Mouse (Mus musculus) bone marrow macrophage, adult 2 months (primary cell): ENCODE data around the gene Nlrp3. TPM values are rescaled to one million over a fixed set of nuclear protein-coding genes. Genes with fewer than 3 reads are reported as not detected.
A peak's percentile ranks its signal among the peaks of the same experiment; 100 is the strongest.

Experiments used
- H3K27ac ChIP-seq: 2 replicates; pipeline ENCODE4 v1.5.1; 2012; ENCODE audit warnings: low read depth, low read length; ENCODE audit not compliant: insufficient read depth
- H3K4me1 ChIP-seq: 2 replicates; pipeline ENCODE4 v1.6.1; 2012; ENCODE audit warnings: low read length; ENCODE audit not compliant: control insufficient read depth, insufficient read depth
- H3K4me3 ChIP-seq: 2 replicates; pipeline ENCODE4 v1.5.1; 2012; ENCODE audit warnings: mild to moderate bottlenecking, low read length, moderate library complexity; ENCODE audit not compliant: insufficient read depth
- CTCF ChIP-seq: IDR thresholded peaks from 2 replicates; pipeline ENCODE4 v1.5.1; 2012; ENCODE audit warnings: low read depth, mild to moderate bottlenecking, low read length, moderate library complexity
- POLR2A ChIP-seq: IDR thresholded peaks from 2 replicates; pipeline ENCODE4 v1.6.1; 2012; ENCODE audit warnings: mild to moderate bottlenecking, low read depth, low read length, borderline replicate concordance
- polyA plus RNA-seq: library from polyadenylated mRNA; stranded (reverse); fragments of >200 nt; gene quantifications from 2 replicates; pipeline ENCODE4 v1.2.4, GENCODE M21; 2012; ENCODE audit not compliant: missing spikeins, insufficient read depth, insufficient read length

The Nlrp3 gene
- 50.6 and 52.3 TPM in 2 replicates for polyA plus RNA-seq

GRCm38 (mm10) chr11:59541324-59541723, at the start of gene Nlrp3:
TSS of gene Nlrp3 (plus strand) at chr11:59541568.
- TF ChIP-seq POLR2A (no peak), CTCF (no peak)
- peak within 1 kb of the TSS; percentile 98 for H3K27ac ChIP-seq
- peaks cover 60% of the 10 kb centered on the region for H3K4me1 ChIP-seq
- peak within 1 kb of the TSS; percentile 61 for H3K4me3 ChIP-seq

GRCm38 (mm10) chr11:59496672-59497310, 44.6 kb upstream of the Nlrp3 start:
- TF ChIP-seq CTCF (no peak), POLR2A (no peak)
- H3K4me1 ChIP-seq, result peaks cover 33% of the 10 kb centered on the region
- peak overlapping the region; percentile 90 for H3K27ac ChIP-seq
- H3K4me3 ChIP-seq, result no peak overlapping the region

GRCm38 (mm10) chr11:59497747-59498146, 43.6 kb upstream of the Nlrp3 start:
- TF ChIP-seq POLR2A, result no peak
- no peak for TF ChIP-seq CTCF
- no peak overlapping the region for H3K4me3 ChIP-seq
- H3K4me1 ChIP-seq, result peaks cover 33% of the 10 kb centered on the region
- H3K27ac ChIP-seq, result peak overlapping the region; percentile 90

- TF ChIP-seq CTCF (no peak), POLR2A (no peak)
- Histone ChIP-seq H3K4me1 (peaks cover 23% of the 10 kb centered on the region), H3K27ac (no peak overlapping the region), H3K4me3 (no peak overlapping the region)
Observed at GRCm38 (mm10) chr11:59501978-59502700, 39.2 kb upstream of the Nlrp3 start.

- TF ChIP-seq CTCF (no peak), POLR2A (no peak)
- Histone ChIP-seq H3K4me1 (peaks cover 12% of the 10 kb centered on the region; the same call in 1 of the 2 replicates), H3K4me3 (peak overlapping the region; percentile 83), H3K27ac (peak overlapping the region; percentile 2)
Observed at GRCm38 (mm10) chr11:59505351-59505838, 36.0 kb upstream of the Nlrp3 start.

- Histone ChIP-seq H3K4me1 (peaks cover 12% of the 10 kb centered on the region; the same call in 1 of the 2 replicates), H3K27ac (peak overlapping the region; percentile 7), H3K4me3 (peak overlapping the region; percentile 83)
- TF ChIP-seq POLR2A, result no peak
- no peak for TF ChIP-seq CTCF
Observed at GRCm38 (mm10) chr11:59505839-59506712, 35.3 kb upstream of the Nlrp3 start.

- peaks cover 12% of the 10 kb centered on the region; the same call in 1 of the 2 replicates for H3K4me1 ChIP-seq
- peak overlapping the region; percentile 83 for H3K4me3 ChIP-seq
- no peak for TF ChIP-seq CTCF
- no peak for TF ChIP-seq POLR2A
- H3K27ac ChIP-seq, result 0 out of 2 replicates have a peak overlapping the region, but pooled peaks have one; percentile 7
Observed at GRCm38 (mm10) chr11:59506713-59507074, 34.7 kb upstream of the Nlrp3 start.

GRCm38 (mm10) chr11:59511558-59511957, 29.8 kb upstream of the Nlrp3 start:
- TF ChIP-seq POLR2A (no peak), CTCF (no peak)
- Histone ChIP-seq H3K4me1 (peaks cover 24% of the 10 kb centered on the region), H3K4me3 (no peak overlapping the region), H3K27ac (no peak overlapping the region)

- Histone ChIP-seq H3K27ac (no peak overlapping the region), H3K4me3 (no peak overlapping the region), H3K4me1 (peaks cover 21% of the 10 kb centered on the region)
- TF ChIP-seq CTCF (no peak), POLR2A (no peak)
Observed at GRCm38 (mm10) chr11:59512733-59513132, 28.6 kb upstream of the Nlrp3 start.
